Mouse (Mus musculus) CH12.LX (cell line): ENCODE results near the gene Pigr. TPM values are rescaled to one million over a fixed set of nuclear protein-coding genes. Genes with fewer than 3 reads are reported as not detected.

Experiments used
- DNase-seq: peaks from one replicate; pipeline ENCODE4 v3.0.0-alpha.2; 2013; ENCODE audit errors: extremely low read depth
- H3K27ac ChIP-seq: 2 replicates; pipeline ENCODE4 v1.5.1; 2012; ENCODE audit warnings: low read depth, mild to moderate bottlenecking, control low read depth, moderate library complexity; ENCODE audit not compliant: insufficient read depth
- H3K27me3 ChIP-seq: replicated peaks from 2 replicates; pipeline ENCODE3; 2012; ENCODE audit warnings: inconsistent platforms
- H3K36me3 ChIP-seq, 2 experiments: replicated peaks in 1 of 2; 2 replicates each; pipeline versions ENCODE3 to v1.6.1; 2012; ENCODE audit warnings: inconsistent platforms in 1 of 2, low read length in 1 of 2, mild to moderate bottlenecking in 1 of 2, mixed read lengths in 1 of 2, moderate library complexity in 1 of 2; ENCODE audit not compliant: control insufficient read depth in 1 of 2, insufficient read depth in 1 of 2
- H3K4me1 ChIP-seq, 2 experiments: 2 replicates each; pipeline ENCODE4 v1.6.1; 2012; ENCODE audit warnings: inconsistent platforms in 1 of 2, moderate library complexity in 1 of 2; ENCODE audit not compliant: insufficient read depth in 2 of 2, control insufficient read depth in 1 of 2
- H3K4me2 ChIP-seq: 2 replicates; pipeline ENCODE4 v1.6.1; 2012; ENCODE audit warnings: low read depth, mild to moderate bottlenecking, control low read depth; ENCODE audit not compliant: poor library complexity, insufficient read depth, severe bottlenecking
- H3K4me3 ChIP-seq, 3 experiments: fragments of 150-350 bp in 1 of 3; sonication (generic) in 1 of 3; replicated peaks in 1 of 3; 2 replicates each; pipeline versions ENCODE3 to v1.5.1; 2011 to 2012; ENCODE audit warnings: low read depth in 2 of 3, low read length in 2 of 3, mild to moderate bottlenecking in 2 of 3, moderate library complexity in 2 of 3, control low read depth in 1 of 3, improper control_type of control experiment in 1 of 3, inconsistent platforms in 1 of 3, mixed read lengths in 1 of 3; ENCODE audit not compliant: poor library complexity in 1 of 3
- H3K79me2 ChIP-seq: replicated peaks from 2 replicates; pipeline ENCODE4 v1.6.1; 2012; ENCODE audit warnings: mild to moderate bottlenecking, moderate library complexity; ENCODE audit not compliant: control insufficient read depth, poor library complexity, insufficient read depth, severe bottlenecking; ENCODE audit errors: extremely low read depth
- H3K9ac ChIP-seq: 2 replicates; pipeline ENCODE4 v1.6.1; 2012; ENCODE audit warnings: low read depth, mild to moderate bottlenecking, control low read depth, moderate library complexity; ENCODE audit not compliant: insufficient read depth
- H3K9me3 ChIP-seq: replicated peaks from 2 replicates; pipeline ENCODE3; 2012; ENCODE audit warnings: low read length, inconsistent platforms, mixed read lengths
- CHD1 ChIP-seq: IDR thresholded peaks from 2 replicates; pipeline ENCODE4 v1.6.1; 2012; ENCODE audit warnings: low read depth, low read length, improper control_type of control experiment, inconsistent platforms
- CHD2 ChIP-seq: IDR thresholded peaks from 2 replicates; pipeline ENCODE4 v1.6.1; 2011; ENCODE audit warnings: low read length, improper control_type of control experiment
- CTCF ChIP-seq, 2 experiments: IDR thresholded peaks in 1 of 2; conservative IDR thresholded peaks in 1 of 2; 2 replicates each; pipeline ENCODE4 v1.5.1; 2011 to 2012; ENCODE audit warnings: low read depth in 2 of 2, low read length in 2 of 2, improper control_type of control experiment in 1 of 2, inconsistent platforms in 1 of 2, mild to moderate bottlenecking in 1 of 2, moderate library complexity in 1 of 2
- ELF1 ChIP-seq: IDR thresholded peaks from 2 replicates; pipeline ENCODE4 v1.6.1; 2014; ENCODE audit warnings: low read depth, mild to moderate bottlenecking, inconsistent platforms, low read length, improper control_type of control experiment
- GABPA ChIP-seq: IDR thresholded peaks from 2 replicates; pipeline ENCODE4 v1.6.1; 2012; ENCODE audit warnings: low read depth, low read length, improper control_type of control experiment, inconsistent platforms; ENCODE audit not compliant: insufficient replicate concordance
- HCFC1 ChIP-seq: IDR thresholded peaks from 2 replicates; pipeline ENCODE4 v1.6.1; 2012; ENCODE audit warnings: low read depth, mild to moderate bottlenecking, inconsistent platforms, low read length, improper control_type of control experiment
- IRF4 ChIP-seq: IDR thresholded peaks from 2 replicates; pipeline ENCODE4 v1.6.1; 2014; ENCODE audit warnings: low read depth, mild to moderate bottlenecking, inconsistent platforms, low read length, improper control_type of control experiment
- JUN ChIP-seq: IDR thresholded peaks from 2 replicates; pipeline ENCODE4 v1.6.1; 2011; ENCODE audit warnings: low read depth, mild to moderate bottlenecking, low read length, improper control_type of control experiment, moderate library complexity; ENCODE audit not compliant: insufficient read depth
- JUND ChIP-seq: conservative IDR thresholded peaks from 2 replicates; pipeline ENCODE4 v1.6.1; 2011; ENCODE audit warnings: low read depth, low read length, improper control_type of control experiment
- MEF2A ChIP-seq: IDR thresholded peaks from 2 replicates; pipeline ENCODE4 v1.6.1; 2014; ENCODE audit warnings: low read depth, mild to moderate bottlenecking, inconsistent platforms, low read length, improper control_type of control experiment, borderline replicate concordance
- MXI1 ChIP-seq: IDR thresholded peaks from 2 replicates; pipeline ENCODE4 v1.6.1; 2011; ENCODE audit warnings: mild to moderate bottlenecking, low read depth, low read length, improper control_type of control experiment
- MYC ChIP-seq: IDR thresholded peaks from 2 replicates; pipeline ENCODE4 v1.6.1; 2011; ENCODE audit warnings: low read depth, mild to moderate bottlenecking, improper control_type of control experiment, low read length
- NRF1 ChIP-seq: IDR thresholded peaks from 2 replicates; pipeline ENCODE4 v1.6.1; 2014; ENCODE audit warnings: low read depth, mild to moderate bottlenecking, inconsistent platforms, low read length, improper control_type of control experiment, moderate library complexity
- POLR2A ChIP-seq: IDR thresholded peaks from 2 replicates; pipeline ENCODE4 v1.6.1; 2011; ENCODE audit warnings: low read depth, mild to moderate bottlenecking, improper control_type of control experiment, low read length
- RAD21 ChIP-seq: IDR thresholded peaks from 2 replicates; pipeline ENCODE4 v1.6.1; 2011; ENCODE audit warnings: low read depth, mild to moderate bottlenecking, low read length, improper control_type of control experiment, moderate library complexity
- SMC3 ChIP-seq: IDR thresholded peaks from 2 replicates; pipeline ENCODE4 v1.6.1; 2011; ENCODE audit warnings: low read depth, low read length, improper control_type of control experiment
- TBP ChIP-seq: conservative IDR thresholded peaks from 2 replicates; pipeline ENCODE4 v1.6.1; 2011; ENCODE audit warnings: low read depth, low read length, improper control_type of control experiment
- UBTF ChIP-seq: IDR thresholded peaks from 2 replicates; pipeline ENCODE4 v1.6.1; 2012; ENCODE audit warnings: low read depth, mild to moderate bottlenecking, inconsistent platforms, low read length, improper control_type of control experiment, moderate library complexity
- USF1 ChIP-seq: IDR thresholded peaks from 2 replicates; pipeline ENCODE4 v1.6.1; 2014; ENCODE audit warnings: low read depth, mild to moderate bottlenecking, inconsistent platforms, low read length, improper control_type of control experiment
- ZKSCAN1 ChIP-seq: IDR thresholded peaks from 2 replicates; pipeline ENCODE4 v1.6.1; 2012; ENCODE audit warnings: low read depth, inconsistent platforms, low read length, improper control_type of control experiment, borderline replicate concordance
- ZMIZ1 ChIP-seq: IDR thresholded peaks from 2 replicates; pipeline ENCODE4 v1.6.1; 2012; ENCODE audit warnings: low read depth, mild to moderate bottlenecking, inconsistent platforms, low read length, improper control_type of control experiment
- ZNF384 ChIP-seq: IDR thresholded peaks from 2 replicates; pipeline ENCODE4 v1.6.1; 2012; ENCODE audit warnings: low read depth, low read length, improper control_type of control experiment, inconsistent platforms
- dilution Hi-C: fragments of 300-500 bp; cut with MboI; formaldehyde crosslinking; loops from 2 replicates; pipeline ENCODE4 v1.14.3; 2020; ENCODE audit warnings: low sequenced_read_pairs; ENCODE audit not compliant: extremely low pct_unique_long_range_greater_than_20kb, extremely low pct_ligation_motif_present
- in situ Hi-C: fragments of 300-500 bp; cut with MboI; formaldehyde crosslinking; loops from 3 replicates; pipeline ENCODE4 v1.14.3; 2019; ENCODE audit warnings: low sequenced_read_pairs, low pct_ligation_motif_present, low pct_unique_long_range_greater_than_20kb, mixed read lengths
- polyA plus RNA-seq: library from polyadenylated mRNA; unstranded; fragments of >175 nt; gene quantifications from 2 replicates; pipeline ENCODE4 v1.2.1, GENCODE M21; 2012; ENCODE audit warnings: low read depth; ENCODE audit not compliant: insufficient read length
- total RNA-seq, 2 experiments: library from RNA; depleted of rRNA; stranded (reverse); fragments of 300-350 nt in 1 of 2; fragments of >200 nt in 1 of 2; gene quantifications; 2 replicates each; pipeline ENCODE4 v1.2.3; 2012 to 2014

Pigr gene
- total and polyA plus RNA-seq, 3 experiments: 0.04 to 0.21 TPM; not detected in 1

DNA sequence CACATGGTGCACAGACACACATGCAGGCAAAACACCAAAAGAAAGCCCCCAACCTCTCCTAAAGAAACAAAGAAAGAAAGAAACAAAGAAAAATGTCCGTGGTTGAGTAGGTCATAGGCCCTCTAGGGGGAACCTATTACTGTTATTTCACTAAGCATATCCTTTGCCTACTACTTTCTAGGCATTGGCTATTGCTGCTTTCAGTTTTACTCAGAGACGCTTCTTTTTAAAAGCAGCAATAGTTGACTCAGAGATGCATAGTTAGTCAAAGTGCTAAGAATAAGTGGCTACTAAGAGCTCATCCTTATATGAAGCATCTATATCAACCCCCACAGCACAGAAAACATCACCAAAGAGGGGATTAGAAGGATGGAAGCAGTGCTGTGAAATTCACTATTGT is 31.2 kb upstream of the Pigr start (continued):
- TF ChIP-seq IRF4: peak; percentile 96
- TF ChIP-seq MYC: no peak
- TF ChIP-seq ELF1: no peak
- TF ChIP-seq JUN: peak; percentile 72
- TF ChIP-seq CHD2: no peak
- no peak for TF ChIP-seq TBP
- no peak for TF ChIP-seq NRF1
- peak; percentile 89 for TF ChIP-seq JUND
- TF ChIP-seq MXI1: no peak
- TF ChIP-seq, all 38 proteins: peak for 8

DNA sequence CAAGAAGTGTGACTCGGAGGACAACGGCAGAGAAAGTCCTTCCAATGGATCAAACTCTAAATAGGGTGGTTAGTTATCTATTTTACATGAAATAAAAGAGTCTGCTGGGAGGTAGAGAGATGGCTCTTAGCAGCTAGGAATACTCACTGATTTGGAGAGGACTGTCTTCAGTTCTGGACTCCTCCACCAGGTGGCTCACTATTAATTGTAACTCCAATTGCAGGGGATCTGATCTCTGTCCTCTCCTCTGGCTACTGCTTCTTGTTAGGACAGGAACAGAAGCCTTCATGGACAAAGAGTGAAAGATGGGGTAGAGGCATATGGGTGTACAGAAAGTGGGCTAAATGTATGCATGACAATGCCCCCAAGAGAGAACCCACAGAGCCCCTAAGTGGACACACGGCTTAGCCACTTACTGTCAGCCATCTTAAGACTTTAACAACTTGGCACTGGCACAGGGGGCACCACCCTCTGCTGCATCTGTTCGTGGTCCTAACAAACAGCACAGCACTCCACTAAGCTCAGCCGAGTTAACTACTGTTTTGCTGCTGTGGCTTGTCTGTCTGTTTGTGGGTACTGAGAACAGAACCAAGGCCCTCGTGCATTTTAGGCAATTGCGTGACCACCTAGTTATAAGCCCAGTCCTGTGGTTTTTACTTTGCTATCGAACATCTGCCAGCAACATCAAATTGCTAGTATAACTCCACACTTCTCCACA is 29.4 kb upstream of the Pigr start:
- peaks cover 8 to 59% of the 10 kb centered on the region in 2 experiments for H3K4me1 ChIP-seq
- peaks cover 1% of the 10 kb centered on the region for H3K27me3 ChIP-seq
- dilution Hi-C loops: no loop called here
- H3K4me2 ChIP-seq: no peak overlapping the region
- peak; percentile 58 for DNase-seq
- H3K27ac ChIP-seq: no peak overlapping the region
- no peaks in the 10 kb centered on the region for H3K36me3 ChIP-seq
- H3K79me2 ChIP-seq: no peaks in the 10 kb centered on the region
- in situ Hi-C loops: loop anchor here (10.0 kb wide), 1 partner anchor 188 kb away; no protein-coding TSS in a partner anchor
- no peak overlapping the region for H3K4me3 ChIP-seq
- peak; percentile 71 to 78 for TF ChIP-seq CTCF (conservative IDR thresholded peaks at IDR 0.05 in 1 of 2, IDR thresholded peaks at IDR 0.05 in 1 of 2; ENCODE audit: low read depth in 2 of 2, low read length in 2 of 2)
- TF ChIP-seq RAD21: peak; percentile 45
- no peak for TF ChIP-seq POLR2A
- TF ChIP-seq IRF4: no peak
- peak; percentile 77 for TF ChIP-seq SMC3
- no peak overlapping the region for H3K9ac ChIP-seq
- peaks cover under 1% of the 10 kb centered on the region for H3K9me3 ChIP-seq

DNA sequence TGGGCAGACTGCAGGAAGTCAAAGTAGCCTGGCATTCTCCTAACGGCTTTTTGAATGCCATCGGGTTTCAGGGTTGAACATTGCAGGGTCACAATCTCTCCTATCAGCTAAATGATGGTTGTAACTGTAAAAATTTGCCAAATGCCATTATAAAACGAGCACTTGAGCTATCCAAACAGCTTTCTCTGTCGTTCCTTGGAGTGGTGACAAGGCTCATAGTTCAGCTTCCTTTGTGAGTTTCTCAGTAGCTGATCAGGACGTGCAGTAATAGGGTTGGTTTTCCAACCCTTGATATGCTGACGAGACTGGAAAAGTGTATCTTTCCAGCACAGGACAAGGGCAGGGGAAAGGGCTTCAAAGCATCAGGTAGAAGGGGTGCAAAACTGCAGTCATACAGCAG is 28.4 kb upstream of the Pigr start:
- H3K9me3 ChIP-seq: no peaks in the 10 kb centered on the region
- in situ Hi-C loops (loop anchor here (10.0 kb wide), 1 partner anchor 187 kb away; no protein-coding TSS in a partner anchor), dilution Hi-C loops (no loop called here)
- no peak for DNase-seq
- no peaks in the 10 kb centered on the region for H3K79me2 ChIP-seq
- TF ChIP-seq MEF2A (no peak), IRF4 (no peak), SMC3 (no peak), CHD1 (no peak), MYC (no peak), ZMIZ1 (no peak), ZNF384 (no peak), CTCF (conservative IDR thresholded peaks at IDR 0.05 in 1 of 2, IDR thresholded peaks at IDR 0.05 in 1 of 2; ENCODE audit: low read depth in 2 of 2, low read length in 2 of 2) (no peak), GABPA (no peak), ZKSCAN1 (no peak), HCFC1 (no peak), CHD2 (no peak), UBTF (no peak), RAD21 (no peak), USF1 (no peak), POLR2A (no peak)
- H3K9ac ChIP-seq: no peak overlapping the region
- H3K4me1 ChIP-seq: peaks cover 8 to 59% of the 10 kb centered on the region in 2 experiments
- H3K27ac ChIP-seq: no peak overlapping the region
- no peak overlapping the region for H3K4me3 ChIP-seq
- H3K36me3 ChIP-seq: no peaks in the 10 kb centered on the region
- H3K27me3 ChIP-seq: peaks cover 1% of the 10 kb centered on the region
- H3K4me2 ChIP-seq: no peak overlapping the region
